Mouse (Mus musculus) left cerebral cortex, adult 8-10 months (tissue): ENCODE data around the gene Calhm1. TPM values are rescaled to one million over a fixed set of nuclear protein-coding genes. Genes with fewer than 3 reads are reported as not detected.

Experiments
- total RNA-seq, 4 experiments: library from RNA; stranded (reverse); gene quantifications; 2 replicates each; pipeline ENCODE4 v1.2.4; 2022

Gene Calhm1
- total RNA-seq, 4 experiments from 2014 or later = not detected

Other genes starting within 250 kb of the Calhm1 start
- 100 to 1,000 TPM; 175 to 187 (median 178) TPM for gene Ina, start 129.6 kb downstream of the Calhm1 start, total RNA-seq
- 10 to 100 TPM; 70.8 to 83.9 (median 82.1) TPM for gene Nt5c2, start 129.1 kb downstream of the Calhm1 start, total RNA-seq
- 10 to 100 TPM; 14.4 to 15.8 (median 15.1) TPM for gene Pcgf6, start 93.3 kb downstream of the Calhm1 start, total RNA-seq
- gene Taf5, start 76.5 kb downstream of the Calhm1 start, total RNA-seq = 1 to 10 TPM; 4.8 to 6.0 (median 5.3) TPM
- gene Usmg5, start 53.6 kb downstream of the Calhm1 start, total RNA-seq = 100 to 1,000 TPM; 772 to 821 (median 786) TPM
- 10 to 100 TPM; 14.8 to 15.9 (median 15.3) TPM for gene Pdcd11, start 53.5 kb downstream of the Calhm1 start, total RNA-seq
- 1 to 10 TPM; 4.4 to 6.6 (median 6.3) TPM for gene Calhm2, start 6.0 kb downstream of the Calhm1 start, total RNA-seq
- not detected for gene Calhm3, start 13.5 kb upstream of the Calhm1 start, total RNA-seq
- gene Neurl1a, start 34.6 kb upstream of the Calhm1 start, total RNA-seq = 100 to 1,000 TPM; 159 to 179 (median 172) TPM